Mouse (Mus musculus): ENCODE measurements at regions not wholly inside any gene's neighbourhood (a gene's known extent, or its start where the extent isn't known, plus 50 kb on each side); places are given as distances from the start of the nearest gene placed in this dataset.

DNA sequence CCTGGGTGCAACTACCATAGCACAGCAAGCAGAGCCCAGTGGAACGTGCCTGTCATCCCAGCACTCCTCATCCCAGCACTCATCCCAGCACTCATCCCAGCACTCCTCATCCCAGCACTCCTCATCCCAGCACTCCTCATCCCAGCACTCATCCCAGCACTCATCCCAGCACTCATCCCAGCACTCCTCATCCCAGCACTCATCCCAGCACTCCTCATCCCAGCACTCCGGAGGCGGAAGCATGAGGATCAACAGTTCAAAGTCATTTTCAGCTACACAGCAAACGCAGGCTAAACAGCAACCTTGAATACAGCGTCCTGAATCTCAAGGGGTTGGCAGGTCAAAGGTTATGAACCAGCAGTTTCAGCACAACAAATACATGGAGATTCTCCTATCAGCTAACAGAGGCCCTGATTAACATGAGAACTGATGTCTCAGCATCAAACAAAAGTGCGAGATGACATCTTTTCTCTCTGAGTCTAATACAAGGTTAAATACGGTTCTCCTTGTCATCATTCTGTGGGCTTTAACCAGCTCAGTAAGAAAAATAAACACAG is 211.8 kb downstream of the Pdcd6ip start:
- DNase-seq (ENCODE audit: extremely low read depth, insufficient read length, low spot score), result no peak

DNA sequence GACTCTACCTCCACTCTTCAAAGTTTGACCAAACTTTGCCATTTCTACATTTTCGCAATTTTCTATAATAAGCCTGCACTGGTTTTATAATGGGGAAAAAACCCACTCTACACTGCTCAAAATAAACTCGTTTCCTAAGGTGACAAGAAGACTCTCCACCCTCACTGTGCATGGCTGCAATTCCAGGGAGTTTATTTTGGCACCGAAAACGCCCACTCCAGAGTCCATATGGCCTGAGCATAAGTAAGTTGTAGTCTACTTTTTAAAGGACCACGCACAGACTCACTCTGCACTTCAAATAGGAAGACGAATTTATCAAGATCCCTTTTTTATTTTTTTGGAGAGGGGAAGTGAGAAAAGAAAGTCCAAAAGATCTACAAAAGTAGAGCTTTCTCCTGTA is 219.4 kb downstream of the Pdcd6ip start:
- no peak for DNase-seq (ENCODE audit: extremely low read depth, insufficient read length, low spot score)

- no peak for DNase-seq (ENCODE audit: extremely low read depth, insufficient read length, low spot score)
Observed at GRCm38 (mm10) chr9:113486494-113487081, 221.5 kb downstream of the Pdcd6ip start.

GRCm38 (mm10) chr9:113479897-113480296 is 228.2 kb downstream of the Pdcd6ip start:
- no peak for DNase-seq (ENCODE audit: extremely low read depth, insufficient read length, low spot score)

DNA sequence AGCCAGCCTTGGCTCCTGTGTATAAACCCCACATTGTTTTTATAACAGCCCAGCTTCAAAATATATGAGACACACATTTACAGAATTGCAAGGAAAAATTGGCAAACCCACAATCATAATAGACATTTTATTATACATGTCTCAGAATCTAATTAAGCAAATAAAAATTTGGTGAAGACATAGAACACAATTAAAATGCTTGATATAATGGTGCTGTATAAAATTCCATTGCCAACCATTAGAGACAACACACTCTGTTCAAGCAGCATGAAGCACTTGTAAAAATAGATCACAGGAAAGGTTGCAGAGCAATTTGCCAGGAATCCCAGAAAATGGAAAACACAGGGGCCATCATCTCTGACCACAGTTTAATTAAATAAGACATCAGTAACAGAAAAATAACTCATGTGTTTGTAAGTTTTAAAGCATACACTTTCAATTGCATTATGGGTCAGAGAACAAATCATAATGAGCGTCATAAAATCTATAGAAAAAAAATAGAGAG is 229.2 kb downstream of the Pdcd6ip start:
- no peak for DNase-seq (ENCODE audit: extremely low read depth, insufficient read length, low spot score)

DNA sequence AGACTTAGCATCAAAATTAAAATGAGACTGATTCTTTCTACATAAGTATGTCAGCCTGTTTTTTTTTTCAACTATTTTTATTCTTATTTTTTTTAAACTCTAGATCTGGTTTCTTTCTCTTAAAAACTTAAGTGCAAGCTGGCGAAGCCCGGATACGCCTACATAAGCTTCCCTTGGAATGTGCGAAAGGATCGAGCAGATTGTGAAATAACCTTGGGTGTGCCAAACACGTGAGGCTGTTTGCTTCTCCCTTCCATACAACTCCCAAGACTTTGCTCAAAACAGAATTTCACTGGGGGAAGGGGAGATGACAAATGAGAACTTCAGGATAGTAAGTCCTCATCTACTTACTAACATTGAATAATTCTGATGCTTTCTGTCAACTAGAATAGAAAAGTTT is 236.3 kb downstream of the Pdcd6ip start:
- no peak for DNase-seq (ENCODE audit: extremely low read depth, insufficient read length, low spot score)

- DNase-seq (ENCODE audit: extremely low read depth, insufficient read length, low spot score), result no peak
Observed at GRCm38 (mm10) chr9:113462888-113463287, 245.2 kb downstream of the Pdcd6ip start.

- DNase-seq (ENCODE audit: extremely low read depth, insufficient read length, low spot score), result no peak
Observed at GRCm38 (mm10) chr9:113462267-113462887, 245.7 kb downstream of the Pdcd6ip start.

GRCm38 (mm10) chr9:113459885-113460284 is 248.2 kb downstream of the Pdcd6ip start:
- DNase-seq (ENCODE audit: extremely low read depth, insufficient read length, low spot score), result no peak

GRCm38 (mm10) chr9:113459221-113459620 is 248.8 kb downstream of the Pdcd6ip start:
- no peak for DNase-seq (ENCODE audit: extremely low read depth, insufficient read length, low spot score)

- no peak for DNase-seq (ENCODE audit: extremely low read depth, insufficient read length, low spot score)
Observed at GRCm38 (mm10) chr9:113458741-113459154, 249.3 kb downstream of the Pdcd6ip start.

GRCm38 (mm10) chr9:113457169-113457850 is 250.7 kb downstream of the Pdcd6ip start:
- no peak for DNase-seq (ENCODE audit: extremely low read depth, insufficient read length, low spot score)

GRCm38 (mm10) chr9:113455577-113455976 is 252.5 kb downstream of the Pdcd6ip start:
- peak; percentile 9 for DNase-seq (ENCODE audit: extremely low read depth, insufficient read length, low spot score)

DNA sequence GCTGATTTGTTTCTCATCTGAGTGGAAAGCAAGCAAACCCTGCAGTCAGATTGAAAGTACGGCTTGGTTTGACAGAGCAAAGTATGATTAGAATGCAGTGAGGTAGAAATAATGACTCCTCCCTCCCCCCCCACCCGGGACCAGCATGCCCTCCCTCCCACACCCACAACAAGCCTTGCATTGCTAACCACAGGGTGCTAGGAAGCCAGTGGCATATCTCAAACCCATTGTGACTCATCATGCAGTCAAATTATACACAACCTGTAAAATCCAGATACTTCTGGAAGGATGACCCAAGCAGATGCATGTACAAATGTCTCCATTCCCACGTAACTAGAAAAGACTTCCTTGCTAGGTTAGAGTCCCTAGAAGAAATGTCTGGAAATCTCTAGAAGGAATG is 254.8 kb downstream of the Pdcd6ip start:
- no peak for DNase-seq (ENCODE audit: extremely low read depth, insufficient read length, low spot score)

GRCm38 (mm10) chr9:113441770-113442411 is 266.2 kb downstream of the Pdcd6ip start:
- peak; percentile 36 for DNase-seq (ENCODE audit: extremely low read depth, insufficient read length, low spot score)

GRCm38 (mm10) chr9:113438394-113438793 is 269.7 kb downstream of the Pdcd6ip start:
- no peak for DNase-seq (ENCODE audit: extremely low read depth, insufficient read length, low spot score)

- no peak for DNase-seq (ENCODE audit: extremely low read depth, insufficient read length, low spot score)
Observed at GRCm38 (mm10) chr9:113435921-113436320, 272.1 kb downstream of the Pdcd6ip start.

GRCm38 (mm10) chr9:113433424-113433823 is 274.6 kb downstream of the Pdcd6ip start:
- no peak for DNase-seq (ENCODE audit: extremely low read depth, insufficient read length, low spot score)

DNA sequence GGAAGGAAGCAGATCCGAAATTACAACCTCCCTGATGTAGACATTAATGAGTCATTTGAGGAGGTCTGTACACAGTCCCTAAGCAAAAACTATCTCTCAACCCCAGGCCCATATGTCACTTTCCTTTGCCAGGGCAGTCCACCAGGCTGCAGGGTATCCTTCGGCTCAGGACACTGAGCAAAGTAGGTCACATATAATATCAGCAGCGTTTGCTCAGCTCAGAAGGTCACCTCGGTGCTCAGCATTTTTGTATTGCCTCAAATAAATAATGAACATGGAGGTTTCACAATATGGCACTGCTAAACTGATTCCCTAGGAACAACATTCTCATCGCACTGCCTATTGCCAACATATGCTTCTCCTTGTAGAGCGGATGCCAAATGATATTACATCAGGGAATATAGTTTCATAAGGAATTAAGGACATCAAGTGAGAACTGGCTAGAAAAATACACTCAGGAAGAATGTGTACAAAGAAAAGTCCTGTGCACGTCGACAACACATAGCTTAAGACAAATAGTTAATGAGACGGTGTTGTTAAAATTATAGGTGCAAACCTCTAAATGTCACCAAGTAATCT is 275.4 kb downstream of the Pdcd6ip start:
- DNase-seq (ENCODE audit: extremely low read depth, insufficient read length, low spot score), result no peak

DNA sequence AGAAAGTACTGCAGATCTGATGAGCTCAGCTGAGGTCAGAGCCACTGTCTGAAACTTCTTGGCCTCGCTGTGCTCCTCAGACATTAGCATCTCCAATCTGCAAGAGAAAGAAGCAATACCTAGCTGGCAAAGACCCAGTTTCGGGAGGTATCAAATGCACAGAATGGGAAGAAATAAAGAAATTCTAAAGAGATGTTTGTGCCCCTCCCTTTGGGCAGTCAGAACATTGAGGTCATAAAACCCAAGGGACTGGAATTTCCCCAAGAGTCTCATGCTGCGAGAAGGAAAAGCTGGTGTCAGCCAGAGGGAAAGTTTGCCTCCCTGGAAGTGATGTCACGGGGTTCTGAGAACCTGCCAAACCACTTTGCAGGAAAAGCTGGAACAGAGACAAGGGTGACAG is 277.6 kb downstream of the Pdcd6ip start:
- DNase-seq (ENCODE audit: extremely low read depth, insufficient read length, low spot score), result no peak

DNA sequence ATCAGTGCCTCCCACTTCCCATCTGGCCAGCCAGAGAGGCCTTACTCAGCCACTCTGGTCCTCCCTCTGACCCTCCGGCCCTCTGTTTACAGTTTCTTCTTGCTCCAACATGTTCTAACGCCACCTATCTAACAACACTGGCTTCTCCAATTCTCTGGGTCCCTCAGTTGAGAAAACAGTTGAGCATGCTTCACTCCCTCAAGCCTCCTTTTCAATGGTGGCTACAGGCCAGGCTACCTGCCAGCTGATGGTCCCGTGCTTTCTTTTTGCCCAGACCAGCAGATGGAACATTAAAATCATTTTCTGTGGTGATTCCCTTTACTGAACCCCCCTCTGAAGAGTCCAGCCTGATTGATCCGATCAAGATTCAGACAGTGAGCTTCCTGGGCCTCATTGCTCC is 280.8 kb downstream of the Pdcd6ip start:
- DNase-seq (ENCODE audit: extremely low read depth, insufficient read length, low spot score), result no peak
